In genomic region chr8:84902920-84903661, GRCm38 (mm10) we compare ENCODE assay signal across 8 mouse cellular contexts. TPM values are rescaled to one million over a fixed set of nuclear protein-coding genes. Genes with fewer than 3 reads are reported as not detected.
DNase-seq lines count a peak whose midpoint lies in the region; ATAC-seq and TF ChIP-seq lines count a peak whose summit lies in the region.

No protein-coding gene starts in this region.

- intact Hi-C loops in heart, postnatal 25 days (cut with DNase I), result loop anchor here (2.0 kb wide), 1 partner anchor 46 kb away; the partner anchor contains the start of gene Farsa

- H3K4me1 ChIP-seq in ES-E14 (ENCODE audit: control insufficient read depth in 2 of 2, insufficient read depth in 2 of 2, low read length in 2 of 2, poor library complexity in 1 of 2), result peaks cover 0 to 6% of the 10 kb centered on the region in 2 experiments; a peak in 2 of 4 replicates
- peaks cover 14% of the 10 kb centered on the region for H3K4me1 ChIP-seq in forebrain, embryonic 15.5 days
- H3K4me1 ChIP-seq in neural tube, embryonic 14.5 days (ENCODE audit: control insufficient read depth, insufficient read depth, low read length), result peaks cover 6% of the 10 kb centered on the region; the same call in 1 of the 2 replicates
- peaks cover 22% of the 10 kb centered on the region for H3K4me1 ChIP-seq in testis, adult 2 months (ENCODE audit: control insufficient read depth, insufficient read depth, low read length)

- in situ Hi-C loops in ES-E14 (cut with MboI; ENCODE audit: low sequenced_read_pairs in 2 of 2, unreplicated experiment in 2 of 2), result no loop called here

- H3K27ac ChIP-seq in ES-E14 (ENCODE audit: insufficient read depth, low read depth, low read length, poor library complexity, severe bottlenecking), result peak overlapping the region; percentile 85
- H3K27ac ChIP-seq in forebrain, embryonic 15.5 days (replicated peaks), result peak overlapping the region; percentile 44; the same call in 1 of the 2 replicates
- H3K27ac ChIP-seq in neural tube, embryonic 14.5 days (ENCODE audit: low read depth, low read length), result no peak overlapping the region
- no peak overlapping the region for H3K27ac ChIP-seq in testis, adult 2 months (ENCODE audit: control insufficient read depth, insufficient read depth, low read depth, low read length)

- peak; percentile 88 for ATAC-seq in forebrain, embryonic 15.5 days (replicated peaks)
- ATAC-seq in neural tube, embryonic 14.5 days (ENCODE audit: low read depth), result peak; percentile 77

- DNase-seq in ES-E14 (ENCODE audit: low read depth, low spot score), result peak; percentile 85
- DNase-seq in cerebellum, adult 11-12 months, result peak; percentile 95
- DNase-seq in heart, postnatal 25 days (ENCODE audit: low spot score), result peak; percentile 83
- peak; percentile 85 to 95 for DNase-seq in layer of hippocampus, adult 18-20 months (ENCODE audit: low spot score in 2 of 2)
- peak; percentile 91 to 94 for DNase-seq in lung, adult 18-20 months

- peak overlapping the region; percentile 95 to 96 for H3K4me3 ChIP-seq in ES-E14 (ENCODE audit: insufficient read depth in 1 of 2, low read depth in 1 of 2, low read length in 2 of 2, poor library complexity in 1 of 2, severe bottlenecking in 1 of 2)
- peak overlapping the region; percentile 49 for H3K4me3 ChIP-seq in forebrain, embryonic 15.5 days
- peak overlapping the region; percentile 38 for H3K4me3 ChIP-seq in neural tube, embryonic 14.5 days (ENCODE audit: low read depth, low read length)
- peak overlapping the region; percentile 92 for H3K4me3 ChIP-seq in testis, adult 2 months (ENCODE audit: control insufficient read depth, low read depth, low read length)

- no peaks in the 10 kb centered on the region for H3K9me3 ChIP-seq in ES-E14 (ENCODE audit: control insufficient read depth, insufficient read depth, low read depth, low read length)
- no peaks in the 10 kb centered on the region for H3K9me3 ChIP-seq in forebrain, embryonic 15.5 days
- H3K9me3 ChIP-seq in neural tube, embryonic 14.5 days (ENCODE audit: control insufficient read depth, low read length), result no peaks in the 10 kb centered on the region

- WGBS in forebrain, embryonic 15.5 days, result under 1% methylated on average over 68 of the region's 68 CpGs
- WGBS in neural tube, embryonic 14.5 days, result under 1% methylated on average over 66 of the region's 68 CpGs

- no peaks in the 10 kb centered on the region for H3K27me3 ChIP-seq in forebrain, embryonic 15.5 days
- no peaks in the 10 kb centered on the region for H3K27me3 ChIP-seq in neural tube, embryonic 14.5 days (ENCODE audit: control insufficient read depth, insufficient read depth, low read length)
- no peaks in the 10 kb centered on the region; the same call in 1 of the 2 replicates for H3K27me3 ChIP-seq in testis, adult 2 months (ENCODE audit: control insufficient read depth, insufficient read depth, low read length)

- H3K9ac ChIP-seq in ES-E14 (ENCODE audit: insufficient read depth, low read depth, low read length, poor library complexity, severe bottlenecking), result peak overlapping the region; percentile 96
- peak overlapping the region; percentile 51 for H3K9ac ChIP-seq in forebrain, embryonic 15.5 days (replicated peaks)
- H3K9ac ChIP-seq in neural tube, embryonic 14.5 days (replicated peaks; ENCODE audit: low read depth, low read length), result peak overlapping the region; percentile 51

- no peaks in the 10 kb centered on the region; the same call in 1 of the 2 replicates for H3K36me3 ChIP-seq in ES-E14 (ENCODE audit: control insufficient read depth, insufficient read depth, low read length, poor library complexity, severe bottlenecking)
- H3K36me3 ChIP-seq in forebrain, embryonic 15.5 days, result no peaks in the 10 kb centered on the region
- no peaks in the 10 kb centered on the region for H3K36me3 ChIP-seq in neural tube, embryonic 14.5 days (ENCODE audit: control insufficient read depth, insufficient read depth, low read length)
- no peaks in the 10 kb centered on the region for H3K36me3 ChIP-seq in testis, adult 2 months (ENCODE audit: control insufficient read depth, insufficient read depth, low read length)

- TF ChIP-seq POLR2A in testis, adult 2 months (IDR thresholded peaks at IDR 0.05; ENCODE audit: control insufficient read depth, low read depth, low read length), result no peak

- peak overlapping the region; percentile 85 for H3K4me2 ChIP-seq in forebrain, embryonic 15.5 days (replicated peaks)
- H3K4me2 ChIP-seq in neural tube, embryonic 14.5 days (ENCODE audit: low read depth, low read length), result peak overlapping the region; percentile 86

- peak; percentile 68 for TF ChIP-seq CTCF in testis, adult 2 months (IDR thresholded peaks at IDR 0.05; ENCODE audit: control insufficient read depth, insufficient read depth, insufficient replicate concordance, low read depth, low read length)

TF ChIP-seq in ES-E14, 5 proteins besides CTCF, POLR2A, EP300 and RAD21:
- 0 out of 2 replicates have a peak, but pooled peaks have one; percentile 67 for TF ChIP-seq HCFC1 (IDR thresholded peaks at IDR 0.05; ENCODE audit: borderline replicate concordance, insufficient read depth, low read length)
- no peak for TF ChIP-seq CHD2 (IDR thresholded peaks at IDR 0.05; ENCODE audit: low read depth, low read length)
- TF ChIP-seq MAFK (IDR thresholded peaks at IDR 0.05; ENCODE audit: insufficient read depth, low read depth, low read length), result no peak

RNA-seq across cellular contexts. Expression of gene Klf1, which starts 1.4 kb away (rescaled TPM):
- total RNA-seq in ES-E14 (2012; rRNA removed), result 0.31 and 0.53 TPM in 2 replicates
- 0.75 and 0.87 TPM in 2 replicates for polyA plus RNA-seq in forebrain, embryonic 15.5 days (2015; fragmentation: Nextera tagmentation; extraction: Ambion mirVana)
- total RNA-seq in heart, postnatal 25 days (2021), result not detected
- total RNA-seq in layer of hippocampus, adult 18-20 months (2021), result under 1 TPM in 1 of 2 experiments, not detected in 1; 0.27 TPM
- polyA plus RNA-seq in neural tube, embryonic 14.5 days (2014; fragmentation: Nextera tagmentation; extraction: Ambion mirVana), result 0.44 and 0.80 TPM in 2 replicates
- polyA plus RNA-seq in testis, adult 2 months (2012; rRNA removed), result 0.36 and 0.48 TPM in 2 replicates

RNA-seq across cellular contexts. Expression of gene Dnase2a, which starts 5.3 kb away (rescaled TPM):
- 23.7 and 29.5 TPM in 2 replicates for total RNA-seq in ES-E14 (2012; rRNA removed)
- polyA plus RNA-seq in forebrain, embryonic 15.5 days (2015; fragmentation: Nextera tagmentation; extraction: Ambion mirVana), result 5.6 TPM in 2 replicates
- 1 to 10 TPM; 7.7 to 7.9 TPM for total RNA-seq in heart, postnatal 25 days (2021)
- 1 to 10 TPM; 2.8 to 5.1 TPM for total RNA-seq in layer of hippocampus, adult 18-20 months (2021)
- polyA plus RNA-seq in neural tube, embryonic 14.5 days (2014; fragmentation: Nextera tagmentation; extraction: Ambion mirVana), result 5.0 and 5.3 TPM in 2 replicates
- 1.6 and 2.1 TPM in 2 replicates for polyA plus RNA-seq in testis, adult 2 months (2012; rRNA removed)

RNA-seq across cellular contexts. Expression of gene Gcdh, which starts 9.4 kb away (rescaled TPM):
- 36.3 and 57.2 TPM in 2 replicates for total RNA-seq in ES-E14 (2012; rRNA removed)
- polyA plus RNA-seq in forebrain, embryonic 15.5 days (2015; fragmentation: Nextera tagmentation; extraction: Ambion mirVana), result 36.2 and 37.4 TPM in 2 replicates
- 10 to 100 TPM; 63.1 to 68.2 TPM for total RNA-seq in heart, postnatal 25 days (2021)
- 10 to 100 TPM; 38.3 to 38.5 TPM for total RNA-seq in layer of hippocampus, adult 18-20 months (2021)
- polyA plus RNA-seq in neural tube, embryonic 14.5 days (2014; fragmentation: Nextera tagmentation; extraction: Ambion mirVana), result 33.5 and 34.2 TPM in 2 replicates
- 8.1 and 10.5 TPM in 2 replicates for polyA plus RNA-seq in testis, adult 2 months (2012; rRNA removed)

RNA-seq across cellular contexts. Expression of gene Syce2, which starts 31.2 kb away (rescaled TPM):
- 34.7 and 42.3 TPM in 2 replicates for total RNA-seq in ES-E14 (2012; rRNA removed)
- 55.0 and 64.4 TPM in 2 replicates for polyA plus RNA-seq in forebrain, embryonic 15.5 days (2015; fragmentation: Nextera tagmentation; extraction: Ambion mirVana)
- 1 to 10 TPM; 2.3 to 3.0 TPM for total RNA-seq in heart, postnatal 25 days (2021)
- total RNA-seq in layer of hippocampus, adult 18-20 months (2021), result 10 to 100 TPM; 15.7 to 16.5 TPM
- 14.2 and 24.5 TPM in 2 replicates for polyA plus RNA-seq in neural tube, embryonic 14.5 days (2014; fragmentation: Nextera tagmentation; extraction: Ambion mirVana)
- 101 and 138 TPM in 2 replicates for polyA plus RNA-seq in testis, adult 2 months (2012; rRNA removed)

RNA-seq across cellular contexts. Expression of gene Mast1, which starts 34.1 kb away (rescaled TPM):
- total RNA-seq in ES-E14 (2012; rRNA removed), result 1.4 and 2.5 TPM in 2 replicates
- polyA plus RNA-seq in forebrain, embryonic 15.5 days (2015; fragmentation: Nextera tagmentation; extraction: Ambion mirVana), result 48.3 and 52.5 TPM in 2 replicates
- under 1 TPM; 0.08 to 0.14 TPM for total RNA-seq in heart, postnatal 25 days (2021)
- total RNA-seq in layer of hippocampus, adult 18-20 months (2021), result 10 to 100 TPM; 71.8 to 73.3 TPM
- polyA plus RNA-seq in neural tube, embryonic 14.5 days (2014; fragmentation: Nextera tagmentation; extraction: Ambion mirVana), result 75.6 and 79.8 TPM in 2 replicates
- 1.5 and 1.6 TPM in 2 replicates for polyA plus RNA-seq in testis, adult 2 months (2012; rRNA removed)

Comparison
In these comparisons a context has a peak if more than half of its experiments do, and no peak if none do; other contexts are left out.
1. H3K27ac ChIP-seq: peak in ES-E14 (single experiment) and forebrain, embryonic 15.5 days (single experiment); none in neural tube, embryonic 14.5 days (single experiment) and testis, adult 2 months (single experiment).
2. H3K4me3 ChIP-seq: peak in every context shown above with its lines; median percentile 96 in ES-E14; 92 in testis, adult 2 months; 49 in forebrain, embryonic 15.5 days; 38 in neural tube, embryonic 14.5 days.
3. Peak in every context shown above with its lines, with median percentiles within 50 percentile points of each other: DNase-seq and H3K9ac ChIP-seq.